Mouse (Mus musculus): ENCODE measurements around the gene Mogs. TPM values are rescaled to one million over a fixed set of nuclear protein-coding genes. Genes with fewer than 3 reads are reported as not detected.

Gene Mogs
- polyA plus RNA-seq, 1 experiment from 2014 or later, result 21.9 TPM

- peaks cover 14% of the 10 kb centered on the region for H3K4me1 ChIP-seq (ENCODE audit: control insufficient read depth, insufficient read depth, low read length)
- peak; percentile 54 for ATAC-seq (ENCODE audit: low read depth)
- peak overlapping the region; percentile 58 for H3K9ac ChIP-seq (replicated peaks; ENCODE audit: low read depth, low read length)
- 4% methylated on average over 12 of the region's 12 CpGs for WGBS
- H3K36me3 ChIP-seq (ENCODE audit: control insufficient read depth, insufficient read depth, low read length), result no peaks in the 10 kb centered on the region
- no peaks in the 10 kb centered on the region for H3K9me3 ChIP-seq (ENCODE audit: control insufficient read depth, low read length)
- H3K4me2 ChIP-seq (ENCODE audit: low read depth, low read length), result peak overlapping the region; percentile 50
- peak overlapping the region; percentile 29 for H3K4me3 ChIP-seq (ENCODE audit: low read depth, low read length)
- H3K27ac ChIP-seq (ENCODE audit: low read depth, low read length), result peak overlapping the region; percentile 85
- H3K27me3 ChIP-seq (ENCODE audit: control insufficient read depth, insufficient read depth, low read length), result no peaks in the 10 kb centered on the region
These were observed 22.3 kb downstream of the Mogs start for GRCm38 (mm10) chr6:83137576-83137950.

- peak; percentile 16; the same call in 1 of the 2 replicates for ATAC-seq (ENCODE audit: low read depth)
- H3K27me3 ChIP-seq (ENCODE audit: control insufficient read depth, insufficient read depth, low read length), result no peaks in the 10 kb centered on the region
- H3K27ac ChIP-seq (ENCODE audit: low read depth, low read length), result peak overlapping the region; percentile 24; the same call in 1 of the 2 replicates
- H3K36me3 ChIP-seq (ENCODE audit: control insufficient read depth, insufficient read depth, low read length), result no peaks in the 10 kb centered on the region
- WGBS, result 3% methylated on average over 11 of the region's 11 CpGs
- no peaks in the 10 kb centered on the region for H3K9me3 ChIP-seq (ENCODE audit: control insufficient read depth, low read length)
- peak overlapping the region; percentile 50 for H3K4me2 ChIP-seq (ENCODE audit: low read depth, low read length)
- 0 out of 2 replicates have a peak overlapping the region, but pooled peaks have one; percentile 58 for H3K9ac ChIP-seq (replicated peaks; ENCODE audit: low read depth, low read length)
- H3K4me1 ChIP-seq (ENCODE audit: control insufficient read depth, insufficient read depth, low read length), result peaks cover 14% of the 10 kb centered on the region
- H3K4me3 ChIP-seq (ENCODE audit: low read depth, low read length), result peak overlapping the region; percentile 29
These were observed 22.8 kb downstream of the Mogs start for GRCm38 (mm10) chr6:83138056-83138455.

GRCm38 (mm10) chr6:83140044-83140443, 24.7 kb downstream of the Mogs start:
- no peak overlapping the region for H3K4me2 ChIP-seq (ENCODE audit: low read depth, low read length)
- no peaks in the 10 kb centered on the region for H3K27me3 ChIP-seq (ENCODE audit: control insufficient read depth, insufficient read depth, low read length)
- WGBS, result 84% methylated on average over 8 of the region's 8 CpGs
- H3K4me3 ChIP-seq (ENCODE audit: low read depth, low read length), result no peak overlapping the region
- no peaks in the 10 kb centered on the region for H3K9me3 ChIP-seq (ENCODE audit: control insufficient read depth, low read length)
- no peak for ATAC-seq (ENCODE audit: low read depth)
- no peak overlapping the region for H3K27ac ChIP-seq (ENCODE audit: low read depth, low read length)
- no peak overlapping the region for H3K9ac ChIP-seq (replicated peaks; ENCODE audit: low read depth, low read length)
- no peaks in the 10 kb centered on the region for H3K36me3 ChIP-seq (ENCODE audit: control insufficient read depth, insufficient read depth, low read length)
- H3K4me1 ChIP-seq (ENCODE audit: control insufficient read depth, insufficient read depth, low read length), result peaks cover 14% of the 10 kb centered on the region

- H3K4me1 ChIP-seq (ENCODE audit: control insufficient read depth, insufficient read depth, low read length), result peaks cover 9% of the 10 kb centered on the region
- no peak for ATAC-seq (ENCODE audit: low read depth)
- H3K4me2 ChIP-seq (ENCODE audit: low read depth, low read length), result peak overlapping the region; percentile 78
- 46% methylated on average over 4 of the region's 4 CpGs for WGBS
- H3K4me3 ChIP-seq (ENCODE audit: low read depth, low read length), result peak overlapping the region; percentile 33; the same call in 1 of the 2 replicates
- H3K27ac ChIP-seq (ENCODE audit: low read depth, low read length), result no peak overlapping the region
- H3K36me3 ChIP-seq (ENCODE audit: control insufficient read depth, insufficient read depth, low read length), result no peaks in the 10 kb centered on the region
- no peak overlapping the region for H3K9ac ChIP-seq (replicated peaks; ENCODE audit: low read depth, low read length)
- no peaks in the 10 kb centered on the region for H3K27me3 ChIP-seq (ENCODE audit: control insufficient read depth, insufficient read depth, low read length)
- no peaks in the 10 kb centered on the region for H3K9me3 ChIP-seq (ENCODE audit: control insufficient read depth, low read length)
These were observed 26.3 kb downstream of the Mogs start for GRCm38 (mm10) chr6:83141636-83142035.

GRCm38 (mm10) chr6:83142211-83142731, 27.0 kb downstream of the Mogs start:
- Histone ChIP-seq H3K4me2 (ENCODE audit: low read depth, low read length) (peak overlapping the region; percentile 78), H3K4me1 (ENCODE audit: control insufficient read depth, insufficient read depth, low read length) (peaks cover 9% of the 10 kb centered on the region), H3K27ac (ENCODE audit: low read depth, low read length) (0 out of 2 replicates have a peak overlapping the region, but pooled peaks have one; percentile 28), H3K4me3 (ENCODE audit: low read depth, low read length) (peak overlapping the region; percentile 33), H3K36me3 (ENCODE audit: control insufficient read depth, insufficient read depth, low read length) (no peaks in the 10 kb centered on the region), H3K27me3 (ENCODE audit: control insufficient read depth, insufficient read depth, low read length) (no peaks in the 10 kb centered on the region), H3K9me3 (ENCODE audit: control insufficient read depth, low read length) (no peaks in the 10 kb centered on the region), H3K9ac (replicated peaks; ENCODE audit: low read depth, low read length) (peak overlapping the region; percentile 55)
- 0 out of 2 replicates have a peak, but pooled peaks have one; percentile 7 for ATAC-seq (ENCODE audit: low read depth)
- 5% methylated on average over 41 of the region's 41 CpGs for WGBS

- peak overlapping the region; percentile 78; the same call in 1 of the 2 replicates for H3K4me2 ChIP-seq (ENCODE audit: low read depth, low read length)
- no peak overlapping the region for H3K9ac ChIP-seq (replicated peaks; ENCODE audit: low read depth, low read length)
- H3K4me3 ChIP-seq (ENCODE audit: low read depth, low read length), result no peak overlapping the region
- no peak overlapping the region for H3K27ac ChIP-seq (ENCODE audit: low read depth, low read length)
- no peaks in the 10 kb centered on the region for H3K9me3 ChIP-seq (ENCODE audit: control insufficient read depth, low read length)
- WGBS, result 39% methylated on average over 11 of the region's 11 CpGs
- no peaks in the 10 kb centered on the region for H3K27me3 ChIP-seq (ENCODE audit: control insufficient read depth, insufficient read depth, low read length)
- no peaks in the 10 kb centered on the region for H3K36me3 ChIP-seq (ENCODE audit: control insufficient read depth, insufficient read depth, low read length)
- H3K4me1 ChIP-seq (ENCODE audit: control insufficient read depth, insufficient read depth, low read length), result peaks cover 9% of the 10 kb centered on the region
- ATAC-seq (ENCODE audit: low read depth), result peak; percentile 39; the same call in 1 of the 2 replicates
These were observed 27.6 kb downstream of the Mogs start for GRCm38 (mm10) chr6:83142886-83143285.

GRCm38 (mm10) chr6:83145209-83145608, 29.9 kb downstream of the Mogs start:
- no peak for ATAC-seq (ENCODE audit: low read depth)
- no peak overlapping the region for H3K4me2 ChIP-seq (ENCODE audit: low read depth, low read length)
- H3K4me3 ChIP-seq (ENCODE audit: low read depth, low read length), result no peak overlapping the region
- WGBS, result 78% methylated on average over 2 of the region's 2 CpGs
- no peaks in the 10 kb centered on the region for H3K27me3 ChIP-seq (ENCODE audit: control insufficient read depth, insufficient read depth, low read length)
- H3K27ac ChIP-seq (ENCODE audit: low read depth, low read length), result no peak overlapping the region
- no peaks in the 10 kb centered on the region for H3K36me3 ChIP-seq (ENCODE audit: control insufficient read depth, insufficient read depth, low read length)
- no peaks in the 10 kb centered on the region for H3K9me3 ChIP-seq (ENCODE audit: control insufficient read depth, low read length)
- H3K4me1 ChIP-seq (ENCODE audit: control insufficient read depth, insufficient read depth, low read length), result peaks cover 9% of the 10 kb centered on the region
- H3K9ac ChIP-seq (replicated peaks; ENCODE audit: low read depth, low read length), result no peak overlapping the region

- no peak overlapping the region for H3K4me3 ChIP-seq (ENCODE audit: low read depth, low read length)
- no peak overlapping the region for H3K9ac ChIP-seq (replicated peaks; ENCODE audit: low read depth, low read length)
- no peak overlapping the region for H3K27ac ChIP-seq (ENCODE audit: low read depth, low read length)
- no peaks in the 10 kb centered on the region for H3K27me3 ChIP-seq (ENCODE audit: control insufficient read depth, insufficient read depth, low read length)
- WGBS, result 72% methylated on average over 9 of the region's 9 CpGs
- no peaks in the 10 kb centered on the region for H3K9me3 ChIP-seq (ENCODE audit: control insufficient read depth, low read length)
- H3K4me1 ChIP-seq (ENCODE audit: control insufficient read depth, insufficient read depth, low read length), result peaks cover 9% of the 10 kb centered on the region
- ATAC-seq (ENCODE audit: low read depth), result no peak
- no peaks in the 10 kb centered on the region for H3K36me3 ChIP-seq (ENCODE audit: control insufficient read depth, insufficient read depth, low read length)
- no peak overlapping the region for H3K4me2 ChIP-seq (ENCODE audit: low read depth, low read length)
These were observed 30.5 kb downstream of the Mogs start for GRCm38 (mm10) chr6:83145805-83146204.

- Histone ChIP-seq H3K27ac (ENCODE audit: low read depth, low read length) (no peak overlapping the region), H3K36me3 (ENCODE audit: control insufficient read depth, insufficient read depth, low read length) (no peaks in the 10 kb centered on the region), H3K9ac (replicated peaks; ENCODE audit: low read depth, low read length) (no peak overlapping the region), H3K9me3 (ENCODE audit: control insufficient read depth, low read length) (no peaks in the 10 kb centered on the region), H3K27me3 (ENCODE audit: control insufficient read depth, insufficient read depth, low read length) (no peaks in the 10 kb centered on the region), H3K4me1 (ENCODE audit: control insufficient read depth, insufficient read depth, low read length) (peaks cover 3% of the 10 kb centered on the region), H3K4me3 (ENCODE audit: low read depth, low read length) (no peak overlapping the region), H3K4me2 (ENCODE audit: low read depth, low read length) (no peak overlapping the region)
- ATAC-seq (ENCODE audit: low read depth), result no peak
- WGBS, result 54% methylated on average over 7 of the region's 7 CpGs
These were observed 32.0 kb downstream of the Mogs start for GRCm38 (mm10) chr6:83147280-83147679.
